9 mouse cellular contexts compared by ENCODE assay signal in the genomic region with DNA sequence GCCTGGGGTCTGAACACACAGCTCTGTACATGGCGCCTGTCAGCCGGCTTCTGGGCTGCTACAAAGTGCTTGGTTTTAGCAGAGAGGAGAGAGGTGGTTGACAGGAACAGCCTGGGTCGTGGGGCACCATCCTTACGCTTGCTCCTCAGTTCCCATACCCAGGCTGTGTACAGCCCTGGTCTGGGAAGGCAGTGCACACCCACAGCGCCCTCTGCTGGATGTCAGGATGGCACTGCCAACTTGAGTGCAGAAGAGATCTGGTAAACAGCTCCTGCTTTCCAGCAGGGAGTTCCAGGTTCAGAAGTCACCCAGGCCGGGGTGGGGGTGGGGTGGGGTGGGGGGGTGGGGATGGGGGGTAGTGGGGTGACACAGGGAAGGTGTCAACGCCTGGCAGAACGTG.
DNase-seq lines count a peak whose midpoint lies in the region; ATAC-seq and TF ChIP-seq lines count a peak whose summit lies in the region.
"Had no signal": no experiment of that assay in that cellular context is flagged by ENCODE, and none has a peak within 500 bp of the region (broad histone marks: within the 10 kb centered on the region; RNA-seq: fewer than 3 reads in every experiment).

No protein-coding gene starts in this region.

- no peaks in the 10 kb centered on the region for H3K9me3 ChIP-seq in MEL (replicated peaks; ENCODE audit: insufficient read depth, low read length)
- H3K9me3 ChIP-seq in forebrain, postnatal 0 days (ENCODE audit: low read length), result no peaks in the 10 kb centered on the region
- H3K9me3 ChIP-seq in hindbrain, embryonic 10.5 days, result no peaks in the 10 kb centered on the region
- H3K9me3 ChIP-seq: heart, embryonic 13.5 days had no signal

- peak in 1 of 3 experiments; percentile 31; a peak in 2 of 6 replicates for TF ChIP-seq CTCF in MEL (IDR thresholded peaks at IDR 0.05 in 2 of 3, conservative IDR thresholded peaks at IDR 0.05 in 1 of 3; ENCODE audit: control insufficient read depth in 1 of 3, insufficient read depth in 1 of 3, low read depth in 2 of 3, low read length in 3 of 3, poor library complexity in 1 of 3, severe bottlenecking in 1 of 3)
- peak; percentile 96 for TF ChIP-seq CTCF in forebrain, postnatal 0 days (IDR thresholded peaks at IDR 0.05; ENCODE audit: low read depth)

- no peaks in the 10 kb centered on the region for H3K27me3 ChIP-seq in MEL (ENCODE audit: control insufficient read depth in 1 of 2, insufficient read depth in 2 of 2, low read length in 2 of 2)
- H3K27me3 ChIP-seq in forebrain, postnatal 0 days (ENCODE audit: insufficient read depth, low read length), result no peaks in the 10 kb centered on the region
- peaks cover 36% of the 10 kb centered on the region for H3K27me3 ChIP-seq in hindbrain, embryonic 10.5 days (ENCODE audit: insufficient read depth, poor library complexity, severe bottlenecking)

- no peak overlapping the region for H3K4me2 ChIP-seq in forebrain, postnatal 0 days (ENCODE audit: low read depth)
- H3K4me2 ChIP-seq: heart, embryonic 13.5 days had no signal

- peak; percentile 97 for ATAC-seq in forebrain, postnatal 0 days

- H3K27ac ChIP-seq in MEL (ENCODE audit: control insufficient read depth, low read depth, low read length), result no peak overlapping the region
- no peak overlapping the region for H3K27ac ChIP-seq in forebrain, postnatal 0 days (ENCODE audit: low read depth, low read length)
- no peak overlapping the region for H3K27ac ChIP-seq in hindbrain, embryonic 10.5 days
- H3K27ac ChIP-seq: heart, embryonic 13.5 days had no signal

- peak; percentile 3 for DNase-seq in MEL (ENCODE audit: low read depth, low spot score)
- DNase-seq in cerebellum, adult 11-12 months, result peak; percentile 70
- DNase-seq in forebrain, postnatal 0 days, result peak; percentile 90
- DNase-seq in hindbrain, embryonic 10.5 days (ENCODE audit: low spot score), result peak; percentile 85
- DNase-seq in layer of hippocampus, adult 8-10 months (ENCODE audit: low spot score in 2 of 2), result peak; percentile 79 to 90
- peak; percentile 88 for DNase-seq in lung, postnatal 14 days
- peak; percentile 89 for DNase-seq in right cerebral cortex, adult 18-20 months
- peak; percentile 53 to 75 for DNase-seq in urinary bladder, postnatal 36 days (ENCODE audit: low spot score in 2 of 2)

- H3K4me3 ChIP-seq in MEL (ENCODE audit: control insufficient read depth in 1 of 2, insufficient read depth in 1 of 2, low read depth in 2 of 2, low read length in 2 of 2), result no peak overlapping the region
- no peak overlapping the region for H3K4me3 ChIP-seq in forebrain, postnatal 0 days (ENCODE audit: low read depth, low read length)
- no peak overlapping the region for H3K4me3 ChIP-seq in hindbrain, embryonic 10.5 days
- H3K4me3 ChIP-seq: heart, embryonic 13.5 days had no signal

- WGBS in forebrain, postnatal 0 days, result 7% methylated on average over 8 of the region's 8 CpGs
- 14% methylated on average over 8 of the region's 8 CpGs for WGBS in hindbrain, embryonic 10.5 days

- no peak overlapping the region for H3K9ac ChIP-seq in MEL (ENCODE audit: control insufficient read depth, low read depth, low read length, poor library complexity, severe bottlenecking)
- no peak overlapping the region for H3K9ac ChIP-seq in forebrain, postnatal 0 days
- H3K9ac ChIP-seq: heart, embryonic 13.5 days had no signal

- H3K79me2 ChIP-seq in MEL (ENCODE audit: control insufficient read depth, insufficient read depth, low read length, poor library complexity), result no peaks in the 10 kb centered on the region

- TF ChIP-seq POLR2A in MEL (IDR thresholded peaks at IDR 0.05; ENCODE audit: control insufficient read depth in 1 of 2, insufficient read depth in 1 of 2, low read depth in 1 of 2, low read length in 2 of 2, poor library complexity in 1 of 2), result no peak

- TF ChIP-seq EP300 in MEL (IDR thresholded peaks at IDR 0.05; ENCODE audit: low read depth in 1 of 2, low read length in 2 of 2), result no peak

- H3K36me3 ChIP-seq in MEL (ENCODE audit: control insufficient read depth in 1 of 2, insufficient read depth in 2 of 2, low read length in 2 of 2), result no peaks in the 10 kb centered on the region
- H3K36me3 ChIP-seq in forebrain, postnatal 0 days (ENCODE audit: insufficient read depth), result no peaks in the 10 kb centered on the region
- no peaks in the 10 kb centered on the region for H3K36me3 ChIP-seq in hindbrain, embryonic 10.5 days
- H3K36me3 ChIP-seq: heart, embryonic 13.5 days had no signal

- no peaks in the 10 kb centered on the region for H3K4me1 ChIP-seq in MEL (ENCODE audit: control insufficient read depth in 1 of 2, insufficient read depth in 2 of 2, low read length in 2 of 2)
- no peaks in the 10 kb centered on the region; the same call in 1 of the 2 replicates for H3K4me1 ChIP-seq in forebrain, postnatal 0 days (ENCODE audit: insufficient read depth)
- peaks cover 16% of the 10 kb centered on the region for H3K4me1 ChIP-seq in hindbrain, embryonic 10.5 days (replicated peaks)
- H3K4me1 ChIP-seq: heart, embryonic 13.5 days had no signal

- no peak for TF ChIP-seq RAD21 in MEL (IDR thresholded peaks at IDR 0.05; ENCODE audit: low read depth, low read length)

TF ChIP-seq in MEL, 35 proteins besides CTCF, POLR2A, EP300 and RAD21:
- no peak for TF ChIP-seq ZC3H11A (IDR thresholded peaks at IDR 0.05; ENCODE audit: low read depth, low read length)
- TF ChIP-seq ELF1 (IDR thresholded peaks at IDR 0.05; ENCODE audit: low read depth, low read length), result no peak
- TF ChIP-seq MYB (IDR thresholded peaks at IDR 0.05; ENCODE audit: low read depth, low read length), result no peak
- TF ChIP-seq HCFC1 (IDR thresholded peaks at IDR 0.05; ENCODE audit: low read depth, low read length), result no peak
- no peak for TF ChIP-seq JUND (IDR thresholded peaks at IDR 0.05; ENCODE audit: low read depth, low read length)
- TF ChIP-seq CHD1 (IDR thresholded peaks at IDR 0.05; ENCODE audit: low read depth, low read length), result no peak
- no peak for TF ChIP-seq GABPA (IDR thresholded peaks at IDR 0.05; ENCODE audit: low read depth, low read length)
- TF ChIP-seq NELFE (IDR thresholded peaks at IDR 0.05; ENCODE audit: low read depth, low read length), result no peak
- no peak for TF ChIP-seq BHLHE40 (IDR thresholded peaks at IDR 0.05; ENCODE audit: borderline replicate concordance, low read depth, low read length)
- no peak for TF ChIP-seq ZKSCAN1 (IDR thresholded peaks at IDR 0.05; ENCODE audit: low read depth, low read length)
- TF ChIP-seq CHD2 (IDR thresholded peaks at IDR 0.05; ENCODE audit: low read length), result no peak
- no peak for TF ChIP-seq KAT2A (conservative IDR thresholded peaks at IDR 0.05; ENCODE audit: low read depth, low read length)
- no peak for TF ChIP-seq MAFK (IDR thresholded peaks at IDR 0.05; ENCODE audit: borderline replicate concordance, low read depth, low read length)

Comparison
In these comparisons a context has a peak if more than half of its experiments do, and no peak if none do; other contexts are left out.
1. DNase-seq: peak in every context shown above with its lines; median percentile 90 in forebrain, postnatal 0 days; 89 in right cerebral cortex, adult 18-20 months; 88 in lung, postnatal 14 days; 85 in hindbrain, embryonic 10.5 days; 84 in layer of hippocampus, adult 8-10 months; 70 in cerebellum, adult 11-12 months; 64 in urinary bladder, postnatal 36 days; 3 in MEL.